Mouse (Mus musculus) stomach, adult 2 months (tissue): Measurements from ENCODE around the gene Rinl. TPM values are rescaled to one million over a fixed set of nuclear protein-coding genes. Genes with fewer than 3 reads are reported as not detected.

Source experiments
- polyA plus RNA-seq: library from polyadenylated mRNA; depleted of rRNA; stranded (reverse); fragments of >200 nt; gene quantifications from 2 replicates; pipeline ENCODE4 v1.2.3, GENCODE M21; 2012; rRNA removed

The Rinl gene
- polyA plus RNA-seq: 1.2 and 2.8 TPM in 2 replicates

DNA sequence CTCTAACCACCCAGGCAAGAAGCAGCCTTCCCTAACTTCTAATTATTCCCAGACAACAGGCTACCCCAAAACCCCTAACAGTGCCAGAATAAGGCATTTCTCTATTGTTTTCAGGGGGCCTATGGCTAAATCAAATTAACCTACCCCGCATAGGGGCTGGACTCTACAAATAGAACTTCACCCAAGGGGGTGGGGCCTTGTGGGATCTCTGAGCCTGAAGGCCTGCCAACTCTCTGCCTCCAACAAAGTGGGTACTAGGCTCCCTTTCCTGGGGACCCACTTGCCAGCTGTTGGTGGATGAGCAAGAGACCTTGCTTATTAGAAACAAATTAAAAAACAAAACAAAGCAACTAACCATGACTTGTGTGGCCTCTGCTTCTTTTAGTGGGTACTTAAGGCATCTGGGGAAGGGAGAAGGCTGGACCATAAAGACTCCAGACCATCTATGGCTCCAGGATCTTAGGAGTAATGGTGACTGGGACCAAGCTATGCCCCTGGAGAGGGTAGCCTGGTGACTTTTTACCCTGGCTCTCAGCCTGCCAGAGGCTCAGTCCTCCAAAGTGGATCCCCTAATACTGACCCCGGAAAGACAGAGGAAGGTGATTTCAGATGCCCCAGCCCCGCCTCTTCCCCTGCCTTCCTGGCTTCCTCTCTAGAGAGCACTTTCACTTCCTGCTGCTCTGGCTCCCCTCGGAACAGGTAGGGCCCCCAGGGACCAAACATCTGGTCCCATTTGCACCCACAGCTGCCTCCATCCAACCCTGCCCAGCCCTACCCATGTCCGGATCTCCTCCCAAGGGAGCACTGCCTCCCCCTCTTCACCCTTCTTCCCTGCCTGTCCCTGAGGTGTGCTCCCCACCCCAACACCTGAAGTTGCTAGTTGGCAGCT lies at the start of gene Rinl:
Rinl (plus strand) TSS at position 663 of the 889 bp plus-strand sequence.

DNA sequence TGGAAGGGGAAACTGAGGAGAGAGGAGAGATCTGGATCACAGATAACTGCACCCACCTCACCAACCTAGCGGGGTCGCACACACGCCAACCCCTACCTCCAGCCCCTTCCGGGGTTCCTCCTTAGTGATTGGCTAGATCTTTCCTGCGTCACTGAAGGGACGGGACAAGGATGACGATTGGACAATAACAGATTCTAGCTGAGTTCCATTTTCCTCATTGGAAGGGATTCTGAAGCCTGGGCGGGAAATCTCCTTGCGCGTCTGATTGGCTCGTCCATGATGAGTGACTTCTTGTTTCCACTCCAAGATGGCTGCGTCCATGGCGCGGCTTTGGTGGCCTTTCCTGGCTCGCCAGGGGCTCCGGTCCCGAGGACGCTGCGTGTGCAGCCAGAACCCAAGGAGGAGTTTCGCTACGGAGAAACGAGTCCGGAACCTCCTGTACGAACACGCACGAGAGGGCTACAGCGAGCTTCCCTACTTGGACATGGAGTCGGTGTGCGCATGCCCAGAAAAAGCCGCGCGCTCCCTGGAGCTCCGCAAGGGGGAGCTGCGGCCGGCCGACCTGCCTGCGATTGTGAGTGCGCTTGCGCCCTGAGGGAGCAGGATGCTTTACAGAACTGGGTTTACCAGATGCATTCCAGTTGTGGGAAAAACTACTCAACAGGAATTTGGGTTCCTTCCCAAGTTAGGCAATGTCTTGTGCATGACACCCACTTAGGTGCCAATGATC lies 46.9 kb upstream of the Rinl start, which contains the start of the genes Mrps12 and Sars2:
Mrps12 (minus strand) TSS at position 112 of the 730 bp plus-strand sequence.
Sars2 (plus strand) TSS at position 284 of the 730 bp plus-strand sequence.

GRCm38 (mm10) chr7:28756079-28756478 lies 32.7 kb upstream of the Rinl start, which contains the start of gene Ccer2:
Gene Ccer2 (plus strand): TSS chr7:28756174.

DNA sequence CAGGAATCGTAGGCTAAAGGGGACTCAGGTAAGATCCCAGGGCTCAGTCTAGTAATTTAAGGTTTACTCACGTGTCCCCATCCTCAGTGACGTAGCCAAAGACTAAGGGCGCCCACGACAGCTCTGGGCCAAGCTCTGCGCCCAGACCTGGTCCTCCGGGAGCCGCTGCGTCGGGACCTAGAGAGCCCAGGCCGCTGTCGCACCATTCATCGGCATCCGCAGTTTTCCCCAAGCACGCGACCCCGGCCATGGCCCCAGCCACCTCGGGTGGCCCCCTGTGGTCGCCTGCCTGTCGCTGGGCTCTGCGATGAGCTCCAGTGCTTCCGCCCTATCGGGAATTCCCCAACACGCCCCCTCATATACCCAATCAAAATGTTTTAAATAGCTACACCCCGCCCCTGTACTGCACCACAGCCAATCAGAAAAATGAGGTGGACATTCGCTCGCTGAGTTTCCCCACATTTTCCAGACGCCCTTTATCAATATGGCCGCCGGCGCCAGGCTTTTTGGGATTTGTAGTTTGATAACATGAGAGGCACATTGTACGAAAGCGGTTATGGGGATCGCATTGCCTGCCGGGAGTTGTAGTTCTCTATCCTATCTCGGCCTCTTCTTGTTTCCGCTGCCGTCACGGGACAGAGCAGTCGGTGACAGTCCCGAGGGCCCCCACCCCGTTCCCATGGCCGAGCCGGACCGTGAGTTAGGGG lies 22.4 kb upstream of the Rinl start, which contains the start of gene Sirt2:
Sirt2 (plus strand) TSS at position 563 of the 707 bp plus-strand sequence.

DNA sequence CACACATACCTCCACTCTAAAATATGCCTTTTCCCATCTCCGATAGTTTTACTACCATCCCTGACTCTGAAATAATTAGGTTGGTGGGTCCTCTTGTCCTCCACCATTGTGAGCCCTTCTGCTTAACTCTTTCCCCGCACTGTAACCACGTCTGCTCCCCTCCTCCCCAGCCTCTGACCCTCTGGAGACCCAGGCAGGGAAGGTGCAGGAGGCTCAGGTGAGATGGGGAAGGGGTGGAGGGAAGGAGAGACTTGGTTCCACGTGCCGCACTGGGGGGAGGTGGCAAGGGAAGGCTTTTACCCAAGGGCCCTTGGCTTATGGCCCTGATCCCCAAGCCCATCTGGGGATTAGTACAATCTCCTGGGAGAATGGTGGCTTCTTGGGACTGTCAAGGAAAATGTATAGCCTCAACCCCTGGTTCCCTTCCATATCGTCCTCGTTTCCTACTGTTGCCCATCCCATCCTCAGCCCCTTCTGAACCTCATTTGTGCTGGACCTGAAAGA lies 21.3 kb upstream of the Rinl start, which contains the start of gene Nfkbib:
Nfkbib (minus strand) TSS at position 51 of the 504 bp plus-strand sequence.

DNA sequence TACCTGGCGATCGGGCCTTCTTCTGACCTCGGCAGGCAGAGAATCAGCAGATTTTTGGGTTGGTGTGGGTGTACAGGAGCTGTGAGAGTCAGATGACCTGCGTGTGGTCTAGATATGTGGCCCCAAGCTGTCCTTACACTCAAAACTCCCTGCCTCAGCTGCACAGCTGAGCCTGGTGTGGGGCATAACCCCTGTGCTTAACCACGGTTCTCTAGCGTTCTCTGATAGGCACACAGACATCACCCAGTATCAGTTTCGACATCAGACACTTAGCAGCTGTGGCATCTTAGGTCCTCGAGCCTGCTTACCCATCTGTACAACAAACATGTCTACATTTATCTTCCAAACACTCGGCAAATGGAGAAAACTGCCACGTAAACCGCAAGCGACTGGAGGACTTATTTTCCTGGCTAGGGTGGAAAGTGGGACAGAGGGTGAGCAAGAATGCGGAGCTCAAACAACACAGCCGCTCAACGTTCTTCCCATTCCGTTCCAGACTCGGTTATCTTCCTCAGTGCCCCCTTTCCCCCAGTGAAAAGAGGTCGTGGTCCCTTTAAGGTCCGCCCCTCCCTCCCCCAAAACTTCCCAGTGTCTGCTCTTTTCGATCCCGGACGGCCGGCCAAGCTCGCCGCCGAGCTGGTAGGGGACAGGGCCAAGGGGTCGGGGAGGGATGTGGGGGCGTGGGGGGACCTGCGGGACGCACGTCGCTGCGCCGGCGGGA lies 19.6 kb downstream of the Rinl start, which contains the start of gene Hnrnpl:
Hnrnpl (plus strand) TSS at position 321 of the 721 bp plus-strand sequence.

DNA sequence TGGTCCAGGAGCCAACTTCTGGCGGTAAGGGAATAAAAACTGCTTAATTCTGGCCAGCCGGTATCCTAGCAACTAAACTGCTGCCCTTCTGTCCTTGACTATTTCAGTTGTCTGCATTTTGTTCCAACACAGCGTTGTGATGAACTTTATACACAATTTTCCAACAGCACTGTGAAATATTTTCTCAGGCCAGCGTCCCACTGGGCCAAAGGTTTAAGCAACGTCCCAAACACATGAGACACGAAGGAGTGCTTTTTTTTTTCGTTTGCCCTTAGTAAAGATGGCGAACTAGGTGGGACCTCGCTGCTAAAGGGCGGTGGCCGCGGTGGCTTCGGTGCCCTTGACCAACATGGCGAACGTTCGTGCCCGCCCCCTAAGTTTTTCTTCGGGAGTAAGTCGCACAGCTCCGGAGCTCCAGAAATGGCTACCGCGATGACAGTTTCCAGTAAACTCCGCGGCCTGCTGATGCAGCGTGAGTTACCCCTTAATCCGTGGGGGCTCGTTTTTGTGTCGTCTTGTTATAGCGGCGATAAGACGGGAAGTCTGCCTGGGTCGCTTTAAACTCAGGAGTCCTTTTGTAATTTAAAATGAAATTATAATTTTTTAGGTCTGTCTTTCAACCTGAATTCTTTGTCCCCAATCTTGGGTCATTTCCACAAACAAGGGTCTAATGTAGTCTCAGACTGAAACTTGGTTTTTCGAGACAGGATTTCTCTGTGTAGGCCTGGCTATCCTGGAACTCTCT lies 36.3 kb downstream of the Rinl start, which contains the start of gene Ech1:
Ech1 (plus strand) TSS at position 277 of the 745 bp plus-strand sequence.

GRCm38 (mm10) chr7:28833723-28834347 lies 45.1 kb downstream of the Rinl start, which contains the start of gene Lgals4:
Gene Lgals4 (plus strand): TSS chr7:28833854.

Other genes starting within 250 kb of the Rinl start
- 12.7 and 29.8 TPM in 2 replicates for gene Sycn, start 248.1 kb upstream of the Rinl start, polyA plus RNA-seq
- 21.6 and 26.7 TPM in 2 replicates for gene Nccrp1, start 241.7 kb upstream of the Rinl start, polyA plus RNA-seq
- gene Samd4b, start 190.8 kb upstream of the Rinl start, polyA plus RNA-seq: 45.2 and 47.7 TPM in 2 replicates
- gene Pak4, start 190.8 kb upstream of the Rinl start, polyA plus RNA-seq: 50.1 and 60.8 TPM in 2 replicates
- 10.0 and 30.7 TPM in 2 replicates for gene Acp7, start 157.6 kb upstream of the Rinl start, polyA plus RNA-seq
- gene Fbxo27, start 96.1 kb upstream of the Rinl start, polyA plus RNA-seq: 3.5 and 6.7 TPM in 2 replicates
- 1.9 and 3.6 TPM in 2 replicates for gene Fbxo17, start 72.2 kb upstream of the Rinl start, polyA plus RNA-seq
- gene Mrps12, start 47.1 kb upstream of the Rinl start, polyA plus RNA-seq: 59.5 and 86.8 TPM in 2 replicates
- gene Sars2, start 47.0 kb upstream of the Rinl start, polyA plus RNA-seq: 16.3 and 17.0 TPM in 2 replicates
- gene Ccer2, start 32.8 kb upstream of the Rinl start, polyA plus RNA-seq: not detected in 2 replicates
- 27.3 and 27.5 TPM in 2 replicates for gene Sirt2, start 22.2 kb upstream of the Rinl start, polyA plus RNA-seq
- 37.7 and 47.8 TPM in 2 replicates for gene Nfkbib, start 21.5 kb upstream of the Rinl start, polyA plus RNA-seq
- gene Hnrnpl, start 19.6 kb downstream of the Rinl start, polyA plus RNA-seq: 55.2 and 66.9 TPM in 2 replicates
- gene Ech1, start 36.2 kb downstream of the Rinl start, polyA plus RNA-seq: 174 and 196 TPM in 2 replicates
- gene Lgals4, start 44.9 kb downstream of the Rinl start, polyA plus RNA-seq: 260 and 273 TPM in 2 replicates
- gene Lgals7, start 74.9 kb downstream of the Rinl start, polyA plus RNA-seq: 1,372 and 1,393 TPM in 2 replicates
- 1.5 and 3.3 TPM in 2 replicates for gene Capn12, start 92.5 kb downstream of the Rinl start, polyA plus RNA-seq
- 295 and 310 TPM in 2 replicates for gene Actn4, start 173.4 kb downstream of the Rinl start, polyA plus RNA-seq
- gene Eif3k, start 192.9 kb downstream of the Rinl start, polyA plus RNA-seq: 86.0 and 100 TPM in 2 replicates
- 1.3 and 2.2 TPM in 2 replicates for gene Map4k1, start 193.1 kb downstream of the Rinl start, polyA plus RNA-seq